Mouse (Mus musculus) ovary, postnatal 10 days (tissue): ENCODE measurements around the gene Wdfy4.

Experiments
- DNase-seq: peaks from one replicate; pipeline ENCODE4 v3.0.0; 2022; ENCODE audit warnings: low spot score

The Wdfy4 gene

DNA sequence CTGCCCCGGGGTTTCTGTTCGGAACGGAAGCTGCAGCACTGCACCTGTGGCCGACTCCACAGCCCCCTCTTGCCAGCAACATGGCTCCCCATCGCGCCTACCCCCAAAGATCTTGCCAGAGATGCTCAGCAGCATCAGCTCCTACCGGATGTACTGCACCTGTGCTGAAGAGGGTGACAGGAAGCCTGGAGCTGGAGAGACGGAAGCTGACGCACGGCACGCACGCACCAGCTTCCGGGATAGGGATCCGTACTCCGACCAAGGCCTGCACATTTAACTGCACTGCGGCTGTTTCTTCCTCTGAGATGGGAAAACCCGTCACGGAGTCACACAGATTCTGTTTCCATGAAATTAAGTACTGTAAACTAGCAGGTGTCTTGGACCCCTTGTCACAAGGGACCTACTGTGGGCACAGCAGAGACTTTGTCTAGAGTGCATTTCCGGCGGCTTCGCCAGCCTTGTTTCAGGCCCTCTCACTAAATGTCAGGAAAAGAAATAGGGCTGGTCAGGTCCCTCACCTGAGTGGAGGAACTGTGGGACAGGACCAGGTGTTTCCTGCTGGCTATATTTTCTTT, 4.6 kb upstream of the Wdfy4 start:
- DNase-seq: no peak

DNA sequence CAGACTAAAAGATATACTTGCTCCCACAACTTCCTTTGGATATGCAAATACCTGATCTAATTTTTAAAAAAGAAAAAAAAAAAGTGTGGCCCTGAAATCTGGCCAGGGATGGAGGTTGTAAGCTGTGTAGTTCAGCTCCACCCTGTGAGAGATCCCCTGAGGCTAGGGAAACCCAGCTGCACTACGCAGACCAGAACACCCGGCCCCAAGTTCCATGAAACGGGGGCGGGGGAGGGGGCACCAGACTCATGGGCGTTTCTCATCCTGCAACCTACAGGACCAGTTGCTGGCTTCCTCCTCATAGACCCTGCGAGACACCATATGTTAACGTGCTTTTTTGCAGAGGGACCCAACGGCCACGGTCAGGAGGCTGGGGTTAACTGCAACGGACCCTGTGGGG, 3.9 kb upstream of the Wdfy4 start:
- no peak for DNase-seq

DNA sequence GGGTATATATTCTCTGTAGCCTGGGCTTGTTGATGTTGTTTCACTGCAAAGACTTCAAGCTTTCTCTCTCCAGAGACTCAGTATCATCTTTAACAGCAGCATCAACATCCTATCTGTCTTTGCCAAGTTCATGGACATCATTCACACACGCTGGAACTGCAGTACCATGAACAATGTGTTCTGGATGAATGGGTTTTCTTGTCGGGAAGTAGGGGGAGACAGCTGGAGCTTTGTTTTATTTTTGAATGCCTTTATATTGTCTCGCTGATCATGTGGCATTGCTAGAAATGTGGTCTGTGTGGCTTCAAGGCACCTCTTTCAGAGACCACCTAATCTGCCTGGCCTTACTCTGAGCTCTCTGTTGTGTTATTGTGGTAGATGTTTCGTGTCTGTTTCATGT, 1.9 kb upstream of the Wdfy4 start:
- no peak for DNase-seq

- no peak for DNase-seq
Measured at GRCm38 (mm10) chr14:33180102-33180501, 5.2 kb downstream of the Wdfy4 start.

- no peak for DNase-seq
Measured at GRCm38 (mm10) chr14:33175059-33175821, 10.1 kb downstream of the Wdfy4 start.

- DNase-seq: no peak
Measured at GRCm38 (mm10) chr14:33171942-33172341, 13.4 kb downstream of the Wdfy4 start.

DNA sequence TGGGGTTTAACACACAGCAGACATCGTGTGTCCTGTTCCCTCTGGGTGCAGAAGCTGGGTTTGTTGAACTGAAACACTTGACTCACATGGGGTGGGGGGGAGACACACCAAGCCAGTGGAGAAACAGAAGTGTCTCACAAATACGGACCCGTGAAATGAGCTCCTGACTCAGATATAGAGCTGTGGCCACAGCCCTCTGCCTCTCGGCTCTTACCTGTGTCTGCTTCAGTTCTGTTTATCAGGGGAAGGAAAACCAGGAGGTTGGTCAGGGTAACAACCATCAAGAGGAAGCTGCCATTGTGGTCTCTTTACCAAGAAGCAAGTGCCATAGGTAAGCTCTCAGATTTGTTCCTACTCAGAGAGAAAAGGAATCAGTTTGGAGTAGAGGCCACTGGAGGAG, 16.6 kb downstream of the Wdfy4 start:
- DNase-seq: no peak

DNA sequence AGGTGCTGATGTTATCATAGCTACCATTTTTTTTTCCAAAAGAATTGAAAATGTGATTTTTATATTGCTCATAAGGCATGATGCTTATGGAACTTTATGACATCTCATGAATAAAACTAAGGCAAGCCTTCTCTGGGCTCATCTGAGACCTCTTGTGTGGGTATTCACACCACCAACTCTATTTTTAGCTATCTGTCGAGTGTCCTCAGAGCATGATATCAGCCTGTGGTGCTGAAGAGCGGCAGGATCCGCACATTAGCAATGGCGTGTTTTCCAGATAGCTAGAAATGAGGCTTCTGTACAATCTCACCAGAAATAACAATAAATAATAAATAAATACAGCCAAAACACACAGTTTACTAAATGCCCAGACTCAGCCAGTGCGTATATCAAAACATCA, 23.1 kb downstream of the Wdfy4 start:
- no peak for DNase-seq

DNA sequence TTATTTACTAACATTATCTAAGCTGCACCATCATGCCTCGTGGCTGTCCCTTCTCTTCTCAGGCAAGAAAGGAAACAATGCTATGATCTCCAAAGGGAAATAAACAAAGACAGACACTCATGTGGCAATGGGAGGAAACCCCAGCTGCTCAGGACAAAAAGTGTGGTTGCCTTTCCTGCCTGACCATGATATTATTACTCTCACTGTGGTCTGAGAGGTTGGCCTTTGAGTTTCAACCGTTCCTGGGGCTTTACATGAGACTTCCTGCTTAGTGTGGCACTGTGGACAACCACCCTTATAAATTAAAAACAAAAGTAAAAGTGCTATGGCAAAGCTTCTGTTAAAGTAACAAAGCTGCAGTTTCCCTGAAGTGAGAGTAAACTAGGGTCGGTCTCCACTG, 27.0 kb downstream of the Wdfy4 start:
- no peak for DNase-seq

DNA sequence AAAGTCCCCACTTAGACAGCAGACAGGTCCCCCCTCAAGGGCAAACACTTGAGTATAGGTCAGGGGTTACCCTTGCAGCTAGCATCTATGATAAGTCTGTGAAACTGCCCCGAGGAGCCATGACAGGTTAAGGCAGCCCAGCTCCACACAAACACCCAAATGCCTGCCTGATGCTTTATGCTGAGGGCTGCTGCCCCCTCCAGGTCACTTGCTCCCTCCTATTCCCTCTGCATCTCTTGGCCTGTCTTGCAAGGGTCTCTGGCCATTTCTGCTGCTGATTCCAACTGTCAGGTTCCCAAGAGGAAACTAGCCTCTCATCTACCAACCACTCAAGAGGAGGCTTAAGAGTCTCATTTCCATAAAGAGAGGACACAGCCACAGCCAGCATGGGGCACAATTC, 32.4 kb downstream of the Wdfy4 start:
- DNase-seq: no peak

DNA sequence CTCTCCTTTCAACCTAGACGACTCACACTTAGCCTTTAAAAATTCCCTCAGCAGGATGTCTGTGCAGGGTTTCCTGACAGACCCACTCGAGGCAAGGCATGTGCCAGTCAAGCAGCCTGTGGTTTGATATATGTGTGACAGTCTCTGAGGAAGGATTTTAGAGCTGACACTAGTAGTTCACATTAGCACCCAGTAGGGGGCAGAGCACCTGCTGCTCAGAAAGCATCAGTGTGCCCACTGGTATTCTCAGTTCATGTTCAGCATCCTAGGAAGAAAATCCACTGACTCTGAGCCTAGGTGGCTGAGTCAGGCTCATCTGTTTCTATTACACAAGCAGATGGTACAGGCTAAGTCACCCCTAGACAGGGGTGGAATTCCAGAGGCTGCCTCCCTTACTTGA, 39.0 kb downstream of the Wdfy4 start:
- DNase-seq: no peak

- DNase-seq: no peak
Measured at GRCm38 (mm10) chr14:33136843-33137242, 48.5 kb downstream of the Wdfy4 start.

DNA sequence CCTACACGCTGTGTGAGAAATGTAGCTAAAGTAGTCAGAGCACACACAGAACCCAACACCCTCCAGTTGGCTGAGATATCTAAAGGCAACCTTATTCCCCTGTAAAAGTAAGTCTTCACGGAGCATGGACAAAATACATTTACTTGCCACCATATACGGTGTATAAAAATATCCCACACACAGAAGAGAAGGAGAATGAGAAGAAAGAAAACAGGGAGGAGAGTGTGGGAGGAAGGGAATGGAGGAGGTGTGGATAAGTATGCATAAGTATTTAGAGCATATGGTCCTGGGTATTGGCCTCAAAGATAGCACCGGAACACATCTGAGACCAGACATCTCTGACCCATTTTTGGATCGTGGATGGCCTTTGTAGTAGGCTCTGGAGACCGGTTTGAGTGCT, 50.1 kb downstream of the Wdfy4 start:
- DNase-seq: no peak

GRCm38 (mm10) chr14:33131044-33131758, 54.1 kb downstream of the Wdfy4 start:
- DNase-seq: no peak

GRCm38 (mm10) chr14:33116590-33116989, 68.7 kb downstream of the Wdfy4 start:
- no peak for DNase-seq

DNA sequence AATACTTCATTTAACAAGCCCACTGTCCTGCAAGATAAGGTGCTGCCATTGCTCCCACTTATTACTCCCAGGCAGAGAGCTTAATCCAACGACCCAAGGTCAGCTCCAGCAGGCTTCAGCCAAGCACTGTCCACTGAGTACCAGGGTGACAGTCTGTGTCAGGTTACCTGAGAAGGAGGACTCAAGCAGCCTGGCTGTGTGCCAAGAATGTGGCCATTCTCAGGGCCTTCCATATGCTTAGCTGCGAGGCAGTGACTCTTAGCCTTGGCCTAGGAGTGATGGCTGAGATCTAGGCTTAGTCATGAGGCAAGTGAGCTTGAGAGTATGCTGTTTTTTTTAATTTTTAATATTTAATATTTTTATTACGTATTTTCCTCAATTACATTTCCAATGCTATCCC, 80.5 kb downstream of the Wdfy4 start:
- no peak for DNase-seq

GRCm38 (mm10) chr14:33101609-33102008, 83.7 kb downstream of the Wdfy4 start:
- no peak for DNase-seq

GRCm38 (mm10) chr14:33099926-33100325, 85.4 kb downstream of the Wdfy4 start:
- DNase-seq: no peak

- DNase-seq: no peak
Measured at GRCm38 (mm10) chr14:33099111-33099510, 86.2 kb downstream of the Wdfy4 start.

DNA sequence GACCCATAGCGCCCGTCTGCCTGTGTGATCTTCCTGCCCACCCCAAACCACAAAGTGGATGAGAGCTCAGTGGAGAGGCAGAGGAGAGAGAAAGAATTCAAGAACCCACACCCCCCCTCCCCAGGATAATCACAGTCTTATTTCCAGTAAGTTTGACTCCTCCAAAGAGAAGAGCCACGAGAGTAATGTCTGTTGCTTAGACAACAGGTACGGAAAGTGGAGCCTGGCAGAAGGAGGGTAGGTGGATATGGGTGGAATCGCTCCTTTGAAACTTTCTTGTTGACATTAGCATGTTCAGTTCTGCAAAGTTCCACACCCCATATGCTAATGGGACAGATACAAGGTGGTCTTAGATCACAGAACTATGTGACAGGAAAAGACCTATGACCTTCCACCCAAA, 88.8 kb downstream of the Wdfy4 start:
- no peak for DNase-seq

DNA sequence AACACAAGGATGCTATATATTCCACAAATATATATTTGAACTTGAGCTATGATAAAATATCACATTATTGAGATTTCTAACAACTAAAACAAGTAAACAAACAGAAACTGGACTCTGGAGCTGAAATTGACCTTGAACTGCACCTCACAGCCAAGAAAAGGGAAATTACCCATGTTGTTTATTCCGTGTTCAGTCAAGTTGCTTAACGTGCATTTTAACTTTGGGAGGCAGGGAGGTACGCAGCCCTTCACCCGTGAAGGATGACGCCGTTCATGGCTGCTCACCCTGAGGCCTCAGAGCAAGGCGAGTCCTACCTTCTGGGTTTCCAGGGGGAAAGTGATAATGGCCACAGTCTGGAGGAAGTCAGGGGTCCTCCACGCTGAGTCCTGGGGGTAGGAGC, 102.0 kb downstream of the Wdfy4 start:
- no peak for DNase-seq

- DNase-seq: no peak
Measured at GRCm38 (mm10) chr14:33082301-33082700, 103.0 kb downstream of the Wdfy4 start.

GRCm38 (mm10) chr14:33081370-33081860, 103.9 kb downstream of the Wdfy4 start:
- no peak for DNase-seq
